Mouse (Mus musculus) liver, postnatal 0 days (tissue): ENCODE results near the gene Znrf1.

Experiments used
- CTCF ChIP-seq: sonication (generic); IDR thresholded peaks from 2 replicates; pipeline ENCODE4 v1.5.1; 2016; ENCODE audit warnings: antibody characterized with exemption, low read depth
- EP300 ChIP-seq: IDR thresholded peaks from 2 replicates; pipeline ENCODE4 v1.6.1; 2016; ENCODE audit warnings: antibody characterized with exemption, low read depth, mild to moderate bottlenecking

- no peak for TF ChIP-seq CTCF
- TF ChIP-seq EP300 = no peak
Measured at GRCm38 (mm10) chr8:111604986-111605385, 69.1 kb downstream of the Znrf1 start.
